Mouse (Mus musculus): Measurements from ENCODE around the gene Lrrc10b.

Gene Lrrc10b

DNA sequence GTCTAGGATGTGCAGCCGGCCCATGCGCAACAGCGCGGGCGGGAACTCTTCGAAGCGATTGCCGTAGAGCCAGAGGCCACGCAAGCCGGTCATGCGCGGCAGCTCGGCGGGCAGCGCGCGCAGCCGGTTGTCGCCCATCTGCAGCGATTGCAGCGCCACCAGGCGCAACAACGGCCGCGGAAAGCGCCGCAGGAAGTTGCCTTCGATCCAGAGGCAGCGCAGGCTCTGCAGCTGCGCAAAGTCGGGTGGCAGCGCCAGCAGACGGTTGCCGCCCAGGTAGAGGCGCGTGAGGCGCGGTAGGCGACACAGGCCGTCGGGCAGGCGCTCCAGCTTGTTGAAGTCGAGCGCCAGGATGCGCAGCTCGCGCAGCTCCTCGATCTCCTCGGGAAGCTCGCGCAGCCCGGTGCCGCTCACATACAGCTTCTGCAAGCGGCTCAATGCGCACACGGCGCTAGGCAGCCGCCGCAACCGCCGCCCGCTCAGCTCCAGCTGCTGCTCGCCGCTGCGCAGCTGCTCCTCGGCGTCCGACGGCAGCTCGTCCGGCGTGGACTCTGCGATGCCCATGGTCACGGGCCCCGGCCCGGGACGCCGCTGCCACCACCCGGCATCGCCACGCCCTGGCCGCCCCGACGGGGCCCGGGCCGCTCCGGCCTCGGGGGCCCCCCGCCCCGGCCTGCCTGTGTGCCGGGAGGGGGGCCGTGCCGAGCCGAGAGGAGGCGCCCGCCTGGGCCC, at the start of gene Lrrc10b:
Gene Lrrc10b, minus strand, starts transcription at position 722 of the 732 bp plus-strand sequence.
- in situ Hi-C loops (cut with MboI, MseI) = no loop called here

DNA sequence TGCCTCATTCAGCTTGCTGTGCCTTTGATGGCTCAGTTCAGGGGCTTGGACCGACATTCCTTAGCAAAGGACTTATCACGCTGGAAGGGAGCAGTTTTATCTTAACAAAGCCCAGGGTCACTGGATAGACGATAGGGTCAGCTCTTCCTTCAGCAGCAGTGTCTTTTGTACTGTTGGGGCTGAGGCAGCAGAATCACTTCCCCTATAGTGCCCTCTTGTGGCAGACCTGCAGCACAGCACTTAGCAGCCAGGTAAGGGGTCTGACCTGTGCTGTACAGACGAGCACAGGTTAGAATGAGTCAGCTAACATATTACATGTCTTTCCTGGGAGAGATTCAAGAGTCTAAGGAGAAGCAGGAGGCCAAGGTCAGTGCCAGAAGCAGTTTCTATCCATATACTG, 45.3 kb upstream of the Lrrc10b start:
- in situ Hi-C loops (cut with MboI, MseI) = no loop called here

DNA sequence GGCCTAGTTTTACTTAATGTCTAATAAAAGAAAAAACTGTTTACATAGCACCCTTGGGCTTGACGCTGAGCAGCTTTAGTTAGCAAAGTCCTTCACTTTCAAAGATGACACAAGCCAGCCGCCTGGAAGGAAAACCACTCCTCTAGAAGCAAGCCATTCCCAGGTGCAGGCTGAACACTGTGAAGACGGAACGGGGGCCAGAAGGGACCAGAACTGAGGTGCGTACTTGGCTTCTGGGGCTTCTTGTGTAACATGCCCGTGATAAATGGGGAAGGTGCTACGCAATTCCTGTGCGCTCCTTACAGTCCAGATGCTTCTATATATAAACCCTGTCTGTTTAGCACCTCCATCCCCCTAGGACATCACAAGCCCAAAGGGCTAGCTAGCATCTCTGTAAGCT, 43.3 kb upstream of the Lrrc10b start:
- in situ Hi-C loops (cut with MboI, MseI) = no loop called here

DNA sequence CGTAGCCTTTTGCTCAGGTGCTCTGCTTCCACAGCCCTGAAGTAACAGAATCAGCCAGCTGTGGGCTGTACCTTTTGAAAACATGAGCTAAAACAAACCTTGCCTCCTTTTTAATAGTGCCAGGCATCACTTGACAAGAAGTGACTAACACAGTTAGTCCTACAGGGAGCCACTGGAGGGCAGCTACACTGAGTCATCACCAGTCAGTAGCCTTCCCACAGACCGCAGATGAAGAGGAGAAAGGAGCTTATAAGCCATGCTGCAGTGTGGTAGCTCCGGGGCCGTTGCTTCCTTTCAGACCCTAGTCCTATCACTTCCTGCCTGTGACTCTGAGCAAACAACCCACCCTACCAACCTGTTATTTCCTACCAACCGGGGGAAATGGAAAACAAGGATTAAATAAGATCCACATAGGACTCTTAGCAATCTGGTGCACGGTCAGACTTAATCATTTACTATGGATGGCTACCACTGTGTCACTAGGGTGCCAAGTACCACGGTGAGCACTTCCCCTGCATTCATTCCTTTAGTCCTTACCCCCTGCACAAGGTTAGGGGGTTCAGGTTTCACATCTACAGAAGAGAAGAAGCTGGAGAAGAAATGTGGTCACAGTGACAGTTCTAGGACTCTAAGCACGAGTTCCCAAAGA, 40.4 kb upstream of the Lrrc10b start:
- in situ Hi-C loops (cut with MboI, MseI) = no loop called here

DNA sequence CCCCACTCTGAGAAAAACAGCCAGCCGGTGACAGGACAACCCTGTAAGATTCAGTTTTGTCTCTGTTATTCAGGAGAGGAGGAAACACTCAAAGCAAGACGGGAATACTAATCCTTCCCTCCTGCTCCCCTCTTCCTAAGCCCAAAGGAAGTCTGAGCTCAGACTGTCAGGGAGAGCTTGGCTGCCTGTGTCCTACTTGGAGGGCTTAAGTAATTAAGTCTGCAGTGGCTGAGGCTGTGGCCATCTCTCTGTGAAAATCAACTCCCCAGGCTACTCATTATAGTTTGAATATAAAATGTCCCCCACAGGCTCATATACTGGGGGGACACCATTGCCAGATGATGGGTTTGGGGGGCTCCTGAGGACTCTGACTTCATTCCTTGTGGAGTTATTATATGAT, 39.7 kb upstream of the Lrrc10b start:
- in situ Hi-C loops (cut with MboI, MseI) = no loop called here

DNA sequence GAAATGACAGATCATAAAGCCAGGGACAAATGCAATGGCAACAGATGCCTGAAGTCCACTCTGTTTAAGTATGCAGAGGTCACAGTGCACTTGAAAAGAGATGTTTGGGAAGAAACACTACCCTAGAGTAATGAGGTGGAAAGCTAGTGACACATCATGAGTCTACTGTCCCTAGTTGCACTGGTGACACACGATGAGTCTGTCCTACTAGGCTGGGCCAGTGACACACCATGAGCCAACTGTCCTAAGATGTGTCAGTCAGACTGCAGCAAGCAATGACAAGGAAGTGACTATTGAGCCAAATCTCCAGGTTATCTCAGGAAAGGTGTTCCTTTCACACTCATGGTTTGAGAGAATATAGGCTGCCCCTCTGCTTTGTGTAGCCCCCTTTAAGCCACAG, 38.4 kb upstream of the Lrrc10b start:
- in situ Hi-C loops (cut with MboI, MseI) = no loop called here

DNA sequence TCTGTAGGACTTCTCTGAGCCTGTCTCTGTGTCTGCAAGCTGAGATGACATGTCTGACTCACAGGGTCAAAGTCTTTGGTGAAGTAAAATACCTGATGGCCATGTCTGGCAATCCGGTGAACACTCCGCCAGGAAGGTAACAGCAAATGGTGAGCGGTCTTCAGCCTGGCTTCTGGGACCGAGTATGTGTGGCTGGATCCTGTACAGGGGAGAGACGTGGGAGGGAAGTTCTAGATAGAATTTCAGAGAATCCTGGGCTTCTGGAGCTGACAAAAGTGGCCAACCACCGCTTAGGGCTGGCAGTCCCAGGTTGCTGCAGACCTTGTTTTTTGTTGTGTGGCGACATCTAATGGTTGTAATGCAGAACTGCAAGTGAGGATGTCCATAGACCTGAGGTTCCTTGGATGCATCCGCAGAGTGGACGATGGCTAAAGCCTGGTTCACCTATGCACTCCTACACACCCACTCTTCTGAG, 29.0 kb upstream of the Lrrc10b start:
- in situ Hi-C loops (cut with MboI, MseI) = loop anchor here (5.0 kb wide), 1 partner anchor 34 kb away; no protein-coding TSS in a partner anchor

DNA sequence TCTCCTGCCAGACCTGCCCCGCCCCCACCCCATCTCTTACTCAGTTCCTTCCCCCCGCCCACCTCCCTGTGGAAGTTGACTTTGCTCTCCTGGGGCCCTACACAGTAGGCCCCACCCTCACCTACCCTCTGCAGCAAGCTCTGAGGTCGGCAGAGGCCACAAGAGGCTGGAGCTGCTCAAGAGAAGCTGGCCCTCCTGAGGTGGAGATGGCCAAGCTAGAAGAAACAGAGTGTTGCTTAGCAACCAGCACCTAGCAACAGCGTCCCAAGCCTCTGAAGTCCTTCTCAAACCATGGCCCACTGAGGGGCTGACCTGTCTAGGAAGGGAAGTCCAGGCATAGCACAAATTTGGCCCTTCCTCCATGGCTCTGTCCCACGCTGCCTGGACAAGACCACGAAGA, 25.4 kb upstream of the Lrrc10b start, which contains the start of gene Ppp1r32:
Gene Ppp1r32, minus strand, starts transcription at position 226 of the 400 bp plus-strand sequence.
- in situ Hi-C loops (cut with MboI, MseI) = no loop called here

DNA sequence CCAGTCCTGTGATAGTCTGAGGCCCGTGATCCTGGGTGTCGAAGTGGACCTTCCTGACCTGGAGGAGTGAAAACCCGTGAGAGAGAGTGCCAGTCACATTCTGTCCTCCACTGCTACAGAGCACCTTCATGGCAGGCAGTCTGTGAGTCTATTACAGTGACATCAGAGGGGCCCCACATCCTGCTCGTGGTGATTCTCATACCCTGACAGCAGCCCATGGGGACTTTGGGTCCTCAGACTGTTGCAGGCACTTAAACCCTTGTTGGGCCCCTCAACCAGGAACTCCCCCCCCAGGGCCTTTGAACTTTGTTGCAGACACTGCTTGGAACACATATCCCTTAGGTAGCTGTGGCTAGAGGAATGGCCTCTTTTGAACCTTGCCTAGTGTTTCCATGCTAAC, 22.3 kb upstream of the Lrrc10b start:
- in situ Hi-C loops (cut with MboI, MseI) = no loop called here

DNA sequence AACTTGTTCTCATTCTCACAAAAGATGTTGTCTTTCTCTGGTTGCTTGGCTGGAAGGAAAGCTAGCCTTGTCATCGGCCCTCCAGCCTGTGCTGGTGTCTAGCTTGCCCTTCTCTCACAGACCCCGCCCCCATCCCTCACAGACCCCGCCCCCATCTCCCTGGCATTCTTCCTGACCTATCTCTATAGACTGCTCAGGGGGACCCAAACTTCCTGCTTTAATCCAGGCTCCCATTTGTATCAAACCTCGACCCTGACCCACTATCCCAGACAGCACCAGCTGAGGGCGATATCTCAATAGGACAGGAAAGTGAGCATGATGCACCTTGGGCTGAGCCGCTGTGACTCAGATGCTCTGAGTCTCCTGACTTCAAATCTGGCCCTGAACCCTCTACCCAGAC, 16.5 kb upstream of the Lrrc10b start:
- in situ Hi-C loops (cut with MboI, MseI) = no loop called here

DNA sequence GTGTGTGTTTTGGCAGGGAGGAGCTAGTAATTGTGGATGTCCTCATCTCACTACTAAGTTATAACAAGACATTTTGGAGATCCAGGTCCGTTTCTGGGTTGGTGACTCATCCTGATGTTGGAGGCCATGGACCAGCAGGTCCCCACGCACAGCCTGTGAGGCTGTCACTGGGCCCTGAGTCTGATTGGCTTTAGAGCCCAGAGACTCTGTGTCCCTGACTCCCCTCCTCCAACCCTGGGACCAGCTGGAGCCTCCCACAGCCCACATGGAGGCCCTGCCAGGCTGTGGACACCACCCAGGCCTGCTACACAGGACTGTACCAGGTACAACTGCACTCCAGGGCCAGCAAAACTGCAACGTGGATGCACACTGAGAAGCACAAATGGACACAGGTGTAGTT, 15.7 kb upstream of the Lrrc10b start:
- in situ Hi-C loops (cut with MboI, MseI) = no loop called here

DNA sequence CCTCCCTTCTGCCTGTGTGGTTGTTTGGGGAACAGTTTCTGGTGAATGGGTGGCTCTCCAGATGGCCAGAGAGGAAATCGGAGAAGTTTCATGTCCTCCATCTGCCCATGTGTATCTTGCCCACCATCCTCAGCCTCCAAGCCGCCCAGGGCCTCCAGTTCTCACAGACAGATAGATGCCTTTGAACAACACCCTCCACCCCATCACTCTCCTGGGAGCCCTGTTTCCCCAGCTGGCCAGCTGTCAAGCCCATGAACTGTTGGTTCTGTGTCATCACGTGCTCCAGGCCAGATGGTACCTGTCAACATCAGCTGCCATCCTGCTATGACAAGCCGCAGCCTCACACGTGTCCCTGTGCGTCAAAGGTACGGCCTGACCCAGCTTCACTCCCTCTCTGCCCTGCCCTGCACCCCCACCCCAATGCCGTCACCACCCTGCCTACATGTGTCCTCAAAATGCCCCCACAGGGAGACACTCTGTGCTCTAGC, 11.9 kb upstream of the Lrrc10b start:
- in situ Hi-C loops (cut with MboI, MseI) = no loop called here

DNA sequence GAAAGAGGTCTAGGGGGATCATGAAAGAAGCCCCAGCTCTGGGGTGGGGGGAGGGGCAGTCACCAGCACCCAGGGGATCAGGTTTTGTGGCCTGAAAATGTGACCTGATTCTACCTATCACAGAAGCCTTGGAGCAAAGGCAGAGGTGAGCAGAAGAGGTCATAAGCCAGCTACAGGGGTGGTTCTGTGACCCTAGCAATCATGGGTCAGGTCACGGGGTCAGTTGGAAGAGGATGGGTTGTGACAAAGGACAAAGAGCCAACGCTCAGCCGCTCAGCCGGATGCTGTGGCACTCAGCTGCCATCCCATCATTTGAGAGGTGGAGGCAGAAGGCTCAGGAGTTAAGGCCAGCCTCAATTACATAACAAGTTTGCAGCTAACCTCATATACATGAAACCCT, 7.2 kb upstream of the Lrrc10b start:
- in situ Hi-C loops (cut with MboI, MseI) = no loop called here

DNA sequence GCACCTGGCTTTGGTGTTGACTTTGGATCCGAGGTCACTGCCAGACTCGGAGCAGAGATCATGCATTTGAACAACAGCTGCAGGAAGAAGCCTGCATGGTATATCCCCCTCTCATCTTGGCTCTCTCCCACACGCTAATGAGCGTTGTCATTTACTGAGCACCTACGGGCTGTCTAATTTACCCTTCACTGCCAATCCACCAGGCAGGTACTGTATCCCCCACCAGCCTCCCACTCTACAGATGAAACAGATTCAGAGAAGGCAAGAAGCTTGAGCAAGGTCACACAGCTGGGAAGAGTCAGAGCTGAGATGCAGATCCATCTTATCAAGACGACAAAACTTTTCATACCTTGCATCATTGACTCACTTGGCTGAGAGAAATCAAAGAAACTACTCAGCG, 4.3 kb upstream of the Lrrc10b start:
- in situ Hi-C loops (cut with MboI, MseI) = no loop called here

DNA sequence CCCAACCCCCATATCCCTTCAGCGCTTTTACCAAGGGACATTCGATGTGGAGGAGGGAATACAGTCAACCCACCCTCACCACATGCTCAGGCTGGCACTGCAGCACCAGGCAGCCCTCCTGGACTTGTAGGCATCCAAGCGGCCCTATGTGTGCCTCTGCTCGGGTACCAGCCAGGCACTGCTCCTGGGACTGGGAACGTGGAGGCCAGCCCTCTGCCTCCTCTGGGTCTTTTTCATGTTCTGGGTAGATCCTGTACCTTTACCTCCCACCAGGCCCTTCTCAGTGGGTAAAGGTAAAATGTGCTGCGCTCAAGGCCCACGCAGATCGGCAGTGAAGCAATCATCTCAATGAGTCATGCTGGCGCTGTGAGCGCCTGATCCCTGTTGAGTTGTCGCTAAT, 2.6 kb upstream of the Lrrc10b start:
- in situ Hi-C loops (cut with MboI, MseI) = no loop called here

DNA sequence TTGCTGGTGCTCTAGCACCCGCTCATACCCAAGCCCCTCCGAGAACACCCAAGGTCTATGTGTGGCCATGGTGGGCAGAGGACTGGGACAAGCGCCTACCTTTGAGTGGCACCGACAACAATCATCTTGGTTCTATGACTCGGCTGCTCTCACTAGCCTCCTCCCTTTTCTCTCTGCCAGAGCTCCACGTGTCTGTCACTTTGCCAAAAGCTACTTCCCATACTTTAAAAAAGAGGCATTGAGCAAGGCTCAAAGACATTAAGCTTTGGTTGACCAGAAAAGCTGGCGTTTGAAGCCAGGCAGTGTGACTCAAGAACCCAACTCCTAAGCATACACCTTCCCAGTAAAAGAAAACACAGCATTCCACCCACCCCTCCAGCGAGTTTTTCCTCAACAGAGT, 823 bp upstream of the Lrrc10b start:
- in situ Hi-C loops (cut with MboI, MseI) = no loop called here

DNA sequence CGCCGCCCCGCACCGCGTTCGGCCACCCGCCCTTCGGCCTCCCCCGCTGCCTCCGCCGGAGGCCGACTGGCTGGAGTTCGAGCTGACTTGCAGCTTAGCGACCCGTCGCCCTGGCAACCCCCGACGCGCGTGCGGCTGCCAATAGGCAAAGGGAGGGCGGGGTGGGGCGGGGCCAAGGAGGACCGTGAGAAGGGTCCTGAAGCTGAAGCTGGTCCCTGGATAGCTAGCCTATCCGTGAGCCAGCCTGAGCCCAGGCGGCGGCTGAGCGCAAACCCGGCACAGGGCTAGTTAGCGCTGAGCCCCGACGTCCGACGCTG, 169 bp upstream of the Lrrc10b start:
- in situ Hi-C loops (cut with MboI, MseI) = no loop called here

DNA sequence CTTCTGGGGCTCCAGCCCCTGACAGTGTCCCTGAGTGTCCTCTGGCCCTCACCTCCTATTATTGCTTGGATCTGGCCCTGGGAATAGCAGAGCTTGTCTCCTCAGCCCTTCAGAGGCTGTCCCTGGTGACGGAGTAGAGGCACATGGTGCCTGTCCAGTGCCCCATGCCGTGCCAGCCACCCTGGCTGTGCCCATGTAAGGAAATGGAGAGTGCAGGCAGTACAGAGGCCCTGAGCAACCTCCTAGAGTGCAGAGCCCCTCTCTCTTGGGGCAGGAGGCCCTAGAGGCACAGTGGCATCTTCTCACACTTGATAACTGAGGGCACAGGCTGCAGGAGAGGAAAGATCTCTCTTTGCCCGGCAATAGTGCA, 1.9 kb downstream of the Lrrc10b start:
- in situ Hi-C loops (cut with MboI, MseI) = no loop called here

DNA sequence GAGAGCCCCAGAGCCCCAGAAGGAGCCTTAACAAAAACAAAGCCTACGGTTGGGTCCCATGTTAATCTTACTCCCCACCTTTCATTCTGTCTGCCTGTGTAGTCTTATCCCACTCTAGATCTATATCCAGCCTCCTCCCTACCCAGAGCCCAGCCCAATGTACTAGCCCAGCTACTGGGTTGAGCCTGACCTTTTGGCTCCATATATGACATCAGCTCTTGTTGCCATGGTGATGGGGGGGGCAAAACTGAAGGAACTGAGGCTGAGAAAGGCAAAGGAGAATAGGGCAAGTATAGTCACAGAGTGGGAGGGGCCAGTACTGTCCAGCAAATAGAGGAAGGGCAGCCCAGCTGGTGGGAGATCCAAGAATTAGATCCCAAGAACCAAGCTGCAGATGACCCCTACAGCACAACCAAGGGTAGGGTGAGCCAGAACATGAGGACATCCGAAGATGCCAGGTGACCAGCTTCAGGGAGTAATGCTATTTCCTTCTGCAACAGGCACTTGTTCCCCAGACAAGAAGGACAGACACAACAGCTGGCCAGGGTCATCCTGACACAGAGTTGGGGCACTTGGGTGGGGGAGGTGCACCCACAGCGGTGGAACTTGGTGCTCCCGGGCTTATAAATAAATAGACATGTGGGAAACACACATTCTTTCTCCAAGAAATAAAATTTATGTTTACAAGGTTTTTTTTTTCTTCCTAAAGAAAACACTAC, 2.4 kb downstream of the Lrrc10b start:
- in situ Hi-C loops (cut with MboI, MseI) = loop anchor here (5.0 kb wide), 1 partner anchor 32 kb away; no protein-coding TSS in a partner anchor

DNA sequence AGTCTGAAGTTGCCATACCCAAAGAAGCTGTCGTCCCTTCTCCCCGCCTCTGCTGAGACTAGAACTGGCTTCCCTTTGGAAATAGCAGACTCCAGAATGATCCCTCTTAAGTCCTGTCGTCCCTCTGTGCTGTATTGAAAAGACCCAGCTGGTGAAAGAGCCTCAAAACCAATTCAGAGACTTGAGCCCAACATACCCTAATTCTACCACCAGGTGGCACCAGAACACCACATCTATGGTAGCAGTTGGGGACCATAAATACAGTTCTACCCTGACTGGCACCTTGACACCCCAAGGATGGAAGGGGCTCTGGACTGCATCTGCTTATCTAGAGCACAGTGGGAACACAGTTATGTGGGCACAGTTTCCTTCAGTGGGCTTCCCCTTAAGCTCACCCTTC, 7.6 kb downstream of the Lrrc10b start:
- in situ Hi-C loops (cut with MboI, MseI) = loop anchor here (5.0 kb wide), 1 partner anchor 38 kb away; no protein-coding TSS in a partner anchor

DNA sequence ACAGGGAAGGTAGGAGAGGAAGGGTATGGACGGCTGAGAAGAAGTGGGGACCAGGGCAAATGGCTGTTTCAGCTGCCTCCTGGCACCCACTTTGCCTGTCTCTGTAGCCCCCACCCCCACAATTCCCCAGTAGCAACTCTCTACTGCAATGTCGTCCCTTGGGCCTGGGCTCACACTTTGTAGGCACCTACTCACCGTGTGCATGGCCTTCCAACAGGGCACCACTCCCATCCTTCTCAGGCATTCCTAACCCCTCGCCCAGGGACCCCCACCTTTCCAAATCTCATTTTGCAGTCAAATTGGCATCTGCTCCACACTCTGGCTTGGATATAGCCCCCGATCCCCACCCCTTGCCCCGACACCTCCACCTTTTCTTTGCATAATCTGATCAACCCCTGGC, 8.1 kb downstream of the Lrrc10b start:
- in situ Hi-C loops (cut with MboI, MseI) = no loop called here

DNA sequence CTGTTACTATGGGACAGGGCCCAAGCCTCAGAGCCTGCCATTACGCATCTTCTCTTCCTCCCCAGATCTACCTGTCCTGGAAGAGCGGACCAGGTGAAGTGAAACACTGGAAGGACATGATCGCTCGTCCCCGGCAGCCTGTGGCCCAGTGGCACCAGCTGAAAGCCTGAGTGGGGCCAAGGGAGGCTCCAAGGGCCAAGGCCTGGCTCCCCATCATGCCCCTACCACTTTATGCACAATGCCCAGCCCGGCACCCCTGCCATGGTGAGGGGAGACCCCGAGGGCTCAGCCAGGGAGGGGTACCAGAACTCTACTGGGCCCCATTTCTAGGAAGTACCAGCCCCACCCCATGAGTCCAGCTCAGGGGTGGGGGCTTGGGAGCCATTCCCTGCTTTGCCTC, 9.0 kb downstream of the Lrrc10b start:
- in situ Hi-C loops (cut with MboI, MseI) = no loop called here
